Mouse (Mus musculus) lung, adult 2 months (tissue): ENCODE data around the gene Tchh.

Source experiments
- CTCF ChIP-seq: fragments of 200-500 bp; IDR thresholded peaks from 2 replicates; pipeline ENCODE4 v1.5.1; 2011; ENCODE audit warnings: mild to moderate bottlenecking, low read length, control low read depth; ENCODE audit not compliant: insufficient read depth
- POLR2A ChIP-seq: fragments of 200-500 bp; IDR thresholded peaks from 2 replicates; pipeline ENCODE4 v1.6.1; 2011; ENCODE audit warnings: low read depth, mild to moderate bottlenecking, control low read depth, low read length, borderline replicate concordance; ENCODE audit errors: extremely low read depth

GRCm38 (mm10) chr3:93443501-93444101 lies 1.5 kb downstream of the Tchh start:
- no peak for TF ChIP-seq POLR2A
- no peak for TF ChIP-seq CTCF
